Mouse (Mus musculus): Measurements from ENCODE around the gene Gpd1l. TPM values are rescaled to one million over a fixed set of nuclear protein-coding genes. Genes with fewer than 3 reads are reported as not detected.

Gpd1l gene
- polyA plus RNA-seq, 1 experiment = 19.5 TPM

- no peak overlapping the region for H3K4me3 ChIP-seq
- H3K27me3 ChIP-seq (ENCODE audit: control insufficient read depth, insufficient read depth, insufficient read length) = peaks cover 6% of the 10 kb centered on the region
- no peaks in the 10 kb centered on the region for H3K36me3 ChIP-seq (ENCODE audit: control insufficient read depth, insufficient read depth)
- TF ChIP-seq MYOD1 (IDR thresholded peaks at IDR 0.05; ENCODE audit: control insufficient read depth in 1 of 3, insufficient read length in 2 of 3, low read depth in 2 of 3) = no peak
- no peak for TF ChIP-seq TCF12 (IDR thresholded peaks at IDR 0.05; ENCODE audit: insufficient read depth, poor library complexity, severe bottlenecking)
- no peak for TF ChIP-seq POLR2AphosphoS2 (IDR thresholded peaks at IDR 0.05; ENCODE audit: insufficient read length, low read depth)
- TF ChIP-seq SRF (IDR thresholded peaks at IDR 0.05; ENCODE audit: control insufficient read depth, insufficient read length, low read depth) = no peak
- TF ChIP-seq E2F4 (IDR thresholded peaks at IDR 0.05; ENCODE audit: insufficient read depth) = no peak
- no peak overlapping the region for H3K4me2 ChIP-seq (ENCODE audit: low read depth)
- H3ac ChIP-seq (ENCODE audit: control insufficient read depth, insufficient read length) = no peak overlapping the region
- no peaks in the 10 kb centered on the region for H3K79me2 ChIP-seq (ENCODE audit: control insufficient read depth, insufficient read depth)
These were observed 80.5 kb downstream of the Gpd1l start for GRCm38 (mm10) chr9:114853336-114853735.

- no peak for TF ChIP-seq MAX (IDR thresholded peaks at IDR 0.05; ENCODE audit: low read depth)
- TF ChIP-seq MYOD1 (IDR thresholded peaks at IDR 0.05; ENCODE audit: control insufficient read depth in 1 of 3, insufficient read length in 2 of 3, low read depth in 2 of 3) = no peak
- TF ChIP-seq MYOG (IDR thresholded peaks at IDR 0.05; ENCODE audit: control insufficient read depth in 1 of 3, insufficient read depth in 1 of 3, insufficient read length in 2 of 3, low read depth in 2 of 3) = no peak
- no peak for TF ChIP-seq TCF12 (IDR thresholded peaks at IDR 0.05; ENCODE audit: insufficient read depth, poor library complexity, severe bottlenecking)
- no peak for TF ChIP-seq POLR2A (IDR thresholded peaks at IDR 0.05; ENCODE audit: insufficient read length, low read depth)
- no peak for TF ChIP-seq POLR2AphosphoS2 (IDR thresholded peaks at IDR 0.05; ENCODE audit: insufficient read length, low read depth)
- no peak for TF ChIP-seq CEBPB (IDR thresholded peaks at IDR 0.05; ENCODE audit: insufficient read depth, poor library complexity, severe bottlenecking)
- TF ChIP-seq E2F4 (IDR thresholded peaks at IDR 0.05; ENCODE audit: insufficient read depth) = no peak
- no peak for TF ChIP-seq REST (IDR thresholded peaks at IDR 0.05; ENCODE audit: insufficient read depth, insufficient read length)
- no peak for TF ChIP-seq USF1 (IDR thresholded peaks at IDR 0.05; ENCODE audit: low read depth)
- TF ChIP-seq TCF3 (IDR thresholded peaks at IDR 0.05; ENCODE audit: insufficient read length, low read depth) = no peak
- no peak for TF ChIP-seq SRF (IDR thresholded peaks at IDR 0.05; ENCODE audit: control insufficient read depth, insufficient read length, low read depth)
- Histone ChIP-seq H3K36me3 (ENCODE audit: control insufficient read depth, insufficient read depth) (no peaks in the 10 kb centered on the region), H3K4me2 (ENCODE audit: low read depth) (no peak overlapping the region), H3K79me2 (ENCODE audit: control insufficient read depth, insufficient read depth) (no peaks in the 10 kb centered on the region), H3K27me3 (ENCODE audit: control insufficient read depth, insufficient read depth, insufficient read length) (peaks cover 10% of the 10 kb centered on the region), H3ac (ENCODE audit: control insufficient read depth, insufficient read length) (no peak overlapping the region), H3K4me3 (no peak overlapping the region)
These were observed 82.2 kb downstream of the Gpd1l start for GRCm38 (mm10) chr9:114851419-114852190.

Other genes starting within 250 kb of the Gpd1l start
- 70.9 TPM for gene Dync1li1, start 245.2 kb downstream of the Gpd1l start, polyA plus RNA-seq (2012; fragmentation: generic; extraction: Trizol)
- gene Cmtm6, start 202.9 kb downstream of the Gpd1l start, polyA plus RNA-seq (2012; fragmentation: generic; extraction: Trizol) = 14.3 TPM
- 38.1 TPM for gene Cmtm7, start 152.1 kb downstream of the Gpd1l start, polyA plus RNA-seq (2012; fragmentation: generic; extraction: Trizol)
- not detected for gene Cmtm8, start 89.8 kb downstream of the Gpd1l start, polyA plus RNA-seq (2012; fragmentation: generic; extraction: Trizol)
- gene Osbpl10, start 44.6 kb upstream of the Gpd1l start, polyA plus RNA-seq (2012; fragmentation: generic; extraction: Trizol) = 1.7 TPM
- gene Rps27rt, start 48.8 kb upstream of the Gpd1l start, polyA plus RNA-seq (2012; fragmentation: generic; extraction: Trizol) = 223 TPM

Data from myocyte (in vitro differentiated cells).